ENCODE assay signal across 12 mouse cellular contexts in the genomic region with DNA sequence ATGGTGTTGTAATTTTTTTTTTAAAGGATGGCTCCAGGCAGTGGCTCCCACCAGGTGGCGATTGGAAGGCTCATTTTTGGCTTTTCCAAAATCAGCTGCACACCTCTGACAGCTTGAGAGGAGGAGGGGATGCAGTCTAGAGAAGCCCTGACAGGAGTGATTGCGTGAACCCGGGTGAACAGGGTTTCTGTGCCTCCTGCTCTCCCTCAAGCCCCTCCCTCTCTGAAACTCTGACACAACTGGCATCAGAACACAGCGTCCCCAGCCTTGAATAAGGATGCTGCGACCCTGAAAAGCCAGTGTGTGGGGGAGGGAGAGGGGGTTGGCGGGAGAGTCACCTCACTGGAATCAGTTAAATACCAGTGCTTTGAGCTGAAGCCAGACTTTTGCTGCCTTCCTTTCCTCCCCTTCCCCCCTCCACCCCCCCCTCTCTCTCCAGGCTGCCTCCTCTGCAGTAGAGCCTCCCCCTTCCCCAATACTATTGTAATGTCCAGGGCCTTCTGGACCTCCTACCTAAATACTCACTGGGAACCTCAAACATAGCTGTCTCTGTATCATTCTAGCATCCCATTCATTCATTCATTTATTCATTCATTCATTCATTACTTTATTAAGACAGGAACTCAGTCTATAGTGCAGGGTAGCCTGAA. TPM values are rescaled to one million over a fixed set of nuclear protein-coding genes. Genes with fewer than 3 reads are reported as not detected.
A peak's percentile ranks its signal among the peaks of the same experiment; 100 is the strongest.
DNase-seq lines count a peak whose midpoint lies in the region; ATAC-seq lines count a peak whose summit lies in the region.
"Had no signal": no experiment of that assay in that cellular context is flagged by ENCODE, and none has a peak within 500 bp of the region (broad histone marks: within the 10 kb centered on the region; RNA-seq: fewer than 3 reads in every experiment).

No protein-coding gene starts in this region.

- peak; percentile 58 to 64 for DNase-seq in cerebellum, postnatal 10 days
- DNase-seq in cerebellum, adult 18-20 months = no peak
- DNase-seq in ovary, adult 18-20 months (ENCODE audit: low spot score) = peak; percentile 75
- no peak for DNase-seq in ovary, postnatal 14 days (ENCODE audit: low spot score)
- DNase-seq in thymus, postnatal 4 days = peak; percentile 56
- no peak for DNase-seq in heart, postnatal 36 days
- DNase-seq: kidney, postnatal 14 days; liver; right cerebral cortex, postnatal 25 days had no signal

- H3K9me3 ChIP-seq in limb, embryonic 12.5 days = no peaks in the 10 kb centered on the region
- no peaks in the 10 kb centered on the region for H3K9me3 ChIP-seq in intestine, embryonic 16.5 days (ENCODE audit: control insufficient read depth, low read length)
- H3K9me3 ChIP-seq: heart, embryonic 10.5 days had no signal

- intact Hi-C loops in heart, postnatal 36 days (cut with DNase I) = no loop called here

- no peaks in the 10 kb centered on the region for H3K36me3 ChIP-seq in limb, embryonic 12.5 days
- no peaks in the 10 kb centered on the region for H3K36me3 ChIP-seq in intestine, embryonic 16.5 days (ENCODE audit: control insufficient read depth, insufficient read depth, low read length)
- H3K36me3 ChIP-seq: heart, embryonic 10.5 days had no signal

- peak overlapping the region; percentile 69 for H3K27ac ChIP-seq in limb, embryonic 12.5 days
- no peak overlapping the region for H3K27ac ChIP-seq in intestine, embryonic 16.5 days (ENCODE audit: low read length)
- H3K27ac ChIP-seq: heart, embryonic 10.5 days had no signal

- 4% methylated on average over 6 of the region's 6 CpGs for WGBS in limb, embryonic 12.5 days
- 28% methylated on average over 6 of the region's 6 CpGs for WGBS in intestine, embryonic 16.5 days

- 0 out of 2 replicates have a peak, but pooled peaks have one; percentile 17 for ATAC-seq in limb, embryonic 12.5 days (ENCODE audit: insufficient number of reproducible peaks, insufficient read depth, low FRiP score, low TSS enrichment, low read depth)
- no peak for ATAC-seq in intestine, embryonic 16.5 days

- peaks cover 41% of the 10 kb centered on the region for H3K4me1 ChIP-seq in limb, embryonic 12.5 days (replicated peaks)
- peaks cover 17% of the 10 kb centered on the region for H3K4me1 ChIP-seq in intestine, embryonic 16.5 days (ENCODE audit: control insufficient read depth, insufficient read depth, low read length)

- H3K9ac ChIP-seq in limb, embryonic 12.5 days (replicated peaks) = 0 out of 2 replicates have a peak overlapping the region, but pooled peaks have one; percentile 23
- H3K9ac ChIP-seq in intestine, embryonic 16.5 days (ENCODE audit: low read depth, low read length) = no peak overlapping the region

- H3K4me3 ChIP-seq in limb, embryonic 12.5 days (replicated peaks) = no peak overlapping the region
- H3K4me3 ChIP-seq in intestine, embryonic 16.5 days (ENCODE audit: low read length) = no peak overlapping the region
- H3K4me3 ChIP-seq: heart, embryonic 10.5 days had no signal

- no peaks in the 10 kb centered on the region for H3K27me3 ChIP-seq in limb, embryonic 12.5 days
- no peaks in the 10 kb centered on the region for H3K27me3 ChIP-seq in intestine, embryonic 16.5 days (replicated peaks; ENCODE audit: control insufficient read depth, insufficient read depth, low read length)

- H3K4me2 ChIP-seq in limb, embryonic 12.5 days = peak overlapping the region; percentile 37
- no peak overlapping the region for H3K4me2 ChIP-seq in intestine, embryonic 16.5 days (ENCODE audit: low read depth, low read length)

RNA-seq across cellular contexts. Expression of a gene that starts 21.8 kb away (rescaled TPM):
- polyA plus RNA-seq in limb, embryonic 12.5 days (2016; fragmentation: Nextera tagmentation; extraction: Ambion mirVana) = 0.99 and 2.6 TPM in 2 replicates
- 0.80 and 1.0 TPM in 2 replicates for polyA plus RNA-seq in intestine, embryonic 16.5 days (2015; fragmentation: Nextera tagmentation; extraction: Ambion mirVana)
- total RNA-seq in heart, postnatal 36 days (2021) = 1 to 10 TPM; 1.1 to 5.5 TPM

RNA-seq across cellular contexts. Expression of a gene that starts 44.0 kb away (rescaled TPM):
- 24.7 and 29.1 TPM in 2 replicates for polyA plus RNA-seq in limb, embryonic 12.5 days (2016; fragmentation: Nextera tagmentation; extraction: Ambion mirVana)
- polyA plus RNA-seq in intestine, embryonic 16.5 days (2015; fragmentation: Nextera tagmentation; extraction: Ambion mirVana) = 6.4 and 6.9 TPM in 2 replicates
- 10 to 100 TPM in 1 of 2 experiments, 1 to 10 TPM in 1; 8.0 to 10.3 TPM for total RNA-seq in heart, postnatal 36 days (2021)

Comparison
In these comparisons a context has a peak if more than half of its experiments do, and no peak if none do; other contexts are left out.
1. DNase-seq: peak in cerebellum, postnatal 10 days (2 of 2), ovary, adult 18-20 months (single experiment) and thymus, postnatal 4 days (single experiment); none in cerebellum, adult 18-20 months (0 of 2), ovary, postnatal 14 days (single experiment) and heart, postnatal 36 days (0 of 2).